Mouse (Mus musculus) megakaryocyte, embryonic 14.5 days (primary cell): Measurements from ENCODE around the gene Vmn2r95. TPM values are rescaled to one million over a fixed set of nuclear protein-coding genes. Genes with fewer than 3 reads are reported as not detected.
"Not testable (repeated sequence)": the region's sequence is repeated elsewhere in the genome, so short reads cannot be mapped to it uniquely, and the experiment has no call there.

Experiments
- H3K27me3 ChIP-seq: replicated peaks from 2 replicates; pipeline ENCODE3; 2012; ENCODE audit warnings: inconsistent platforms
- H3K36me3 ChIP-seq: replicated peaks from 2 replicates; pipeline ENCODE3; 2012; ENCODE audit warnings: low read length, inconsistent platforms, mixed read lengths
- H3K4me1 ChIP-seq: 2 replicates; pipeline ENCODE4 v1.6.1; 2012; ENCODE audit warnings: inconsistent platforms
- H3K4me3 ChIP-seq: replicated peaks from 2 replicates; pipeline ENCODE3; 2012; ENCODE audit warnings: moderate library complexity, mild to moderate bottlenecking, inconsistent platforms
- H3K9me3 ChIP-seq: 2 replicates; pipeline ENCODE4 v1.6.1; 2012; ENCODE audit warnings: inconsistent platforms
- FLI1 ChIP-seq: IDR thresholded peaks from 2 replicates; pipeline ENCODE4 v1.6.1; 2012; ENCODE audit warnings: low read length, inconsistent platforms, mixed read lengths
- GATA1 ChIP-seq: IDR thresholded peaks from 3 replicates; pipeline ENCODE4 v1.6.1; 2012; ENCODE audit warnings: mixed read lengths, low read length, inconsistent platforms, borderline replicate concordance
- polyA plus RNA-seq: library from polyadenylated mRNA; stranded (reverse); fragments of >175 nt; gene quantifications from 2 replicates; pipeline ENCODE4 v1.2.3, GENCODE M21; 2012; ENCODE audit warnings: low replicate concordance; ENCODE audit not compliant: insufficient read depth

The Vmn2r95 gene
- 0.29 TPM in 1 of 2 replicates, not detected in the other for polyA plus RNA-seq

DNA sequence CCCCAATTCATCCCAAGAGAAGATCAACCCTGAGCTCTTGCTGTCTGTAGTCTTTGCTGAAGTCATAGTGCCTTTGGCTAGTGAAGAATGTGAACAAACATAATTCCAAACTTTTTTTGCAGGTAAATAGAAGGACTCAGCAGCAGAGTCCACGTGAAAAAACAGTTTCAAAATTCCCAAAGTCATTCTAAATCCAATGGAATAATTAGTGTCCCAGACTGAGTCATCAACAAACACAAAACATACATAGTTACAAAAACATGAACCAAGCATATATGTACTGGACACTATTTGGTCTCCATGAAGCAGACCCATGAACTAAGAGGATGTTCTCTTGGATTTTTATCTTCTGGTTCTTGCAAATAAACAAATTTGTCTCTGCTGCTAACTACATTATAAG is at the start of gene Vmn2r95:
Vmn2r95 (plus strand) TSS at position 301 of the 400 bp plus-strand sequence.
- no peaks in the 10 kb centered on the region for H3K4me1 ChIP-seq
- TF ChIP-seq FLI1 (no peak), GATA1 (no peak)
- H3K36me3 ChIP-seq, result no peaks in the 10 kb centered on the region
- no peaks in the 10 kb centered on the region for H3K27me3 ChIP-seq
- no peak within 1 kb of the TSS for H3K4me3 ChIP-seq
- no peaks in the 10 kb centered on the region for H3K9me3 ChIP-seq

DNA sequence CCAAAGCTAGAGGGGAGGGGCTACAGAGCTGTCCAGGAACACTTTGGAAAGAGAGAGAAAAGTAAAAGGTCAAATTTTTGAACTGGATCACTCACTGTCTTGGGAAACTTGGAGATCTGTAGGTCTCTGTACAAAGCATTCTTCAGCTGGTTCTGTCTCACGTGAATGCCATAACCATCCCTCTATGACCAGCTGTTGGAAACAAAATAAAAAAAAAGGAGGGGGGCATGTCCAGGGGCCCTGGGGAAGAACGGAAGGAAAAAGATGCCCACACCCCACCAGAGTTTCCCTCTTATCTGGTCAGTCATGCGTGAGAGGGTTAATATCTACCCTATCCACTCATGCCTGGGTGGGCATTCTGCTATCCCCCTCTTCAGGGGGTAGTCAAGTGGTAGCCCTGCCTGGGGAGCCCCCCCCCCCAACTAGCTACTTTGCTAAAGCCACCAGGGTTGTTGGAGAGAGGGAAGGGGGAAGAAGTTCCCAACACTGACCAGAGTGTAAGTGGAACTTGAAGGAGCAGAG is 31.8 kb downstream of the Vmn2r95 start:
- Histone ChIP-seq H3K4me3 (no peak overlapping the region), H3K9me3 (no peaks in the 10 kb centered on the region; the same call in 1 of the 2 replicates), H3K4me1 (no peaks in the 10 kb centered on the region), H3K27me3 (no peaks in the 10 kb centered on the region), H3K36me3 (no peaks in the 10 kb centered on the region)
- TF ChIP-seq GATA1, result no peak
- no peak for TF ChIP-seq FLI1

DNA sequence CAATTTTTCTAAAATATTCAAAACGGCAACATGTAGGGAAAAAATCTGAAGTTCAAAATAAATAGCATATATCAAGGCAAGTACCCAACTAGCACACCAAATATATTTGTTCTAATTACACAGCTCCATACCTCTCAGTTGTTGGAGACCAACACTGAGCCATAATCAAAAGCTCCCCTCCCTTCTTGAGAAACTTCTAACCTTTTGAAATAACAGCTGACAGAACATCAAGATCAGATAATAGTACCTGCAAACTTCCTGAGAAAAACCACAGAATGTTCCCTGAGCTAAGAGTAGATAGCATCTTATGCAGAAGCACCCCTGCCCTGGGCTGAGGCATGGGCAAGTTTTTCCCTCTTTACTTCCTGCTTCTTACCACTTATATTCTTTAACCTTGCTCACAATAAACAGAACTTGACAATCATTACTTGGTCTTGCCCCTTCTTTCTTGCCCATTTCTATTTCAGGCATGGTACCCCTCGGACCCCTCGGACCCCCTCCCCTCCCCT is 34.3 kb downstream of the Vmn2r95 start:
- not testable (repeated sequence) for H3K36me3 ChIP-seq, H3K27me3 ChIP-seq, H3K4me1 ChIP-seq, H3K9me3 ChIP-seq, H3K4me3 ChIP-seq

DNA sequence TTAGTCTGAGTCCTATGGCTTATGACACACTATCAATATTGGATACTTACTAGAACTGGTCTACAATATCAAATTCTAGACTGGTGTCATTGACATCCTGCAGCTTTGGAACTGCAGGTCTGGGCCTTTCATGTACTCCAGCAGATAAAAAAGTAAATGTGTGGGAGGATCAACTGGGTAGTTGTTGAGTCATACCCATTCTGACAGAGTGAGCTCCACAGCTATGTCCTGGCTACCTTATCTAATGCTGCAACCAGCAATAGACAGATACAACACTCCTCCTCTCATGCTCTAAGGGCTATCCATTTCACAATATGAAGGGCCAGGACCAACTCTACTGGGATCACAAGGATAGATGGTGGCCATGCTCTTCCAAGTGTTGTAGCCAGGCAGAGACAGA is 38.8 kb downstream of the Vmn2r95 start:
- no peak for TF ChIP-seq GATA1

GRCm38 (mm10) chr17:18479885-18480284 is 56.0 kb downstream of the Vmn2r95 start:
- H3K36me3 ChIP-seq, result no peaks in the 10 kb centered on the region
- H3K4me3 ChIP-seq, result no peak overlapping the region
- H3K27me3 ChIP-seq, result no peaks in the 10 kb centered on the region
- TF ChIP-seq FLI1 (no peak), GATA1 (no peak)
- peaks cover 11% of the 10 kb centered on the region for H3K9me3 ChIP-seq
- H3K4me1 ChIP-seq, result no peaks in the 10 kb centered on the region

More for the DNA sequence above, 38.8 kb downstream of the Vmn2r95 start:
- no peaks in the 10 kb centered on the region for H3K27me3 ChIP-seq
- no peaks in the 10 kb centered on the region for H3K4me1 ChIP-seq
- H3K9me3 ChIP-seq, result peaks cover 14% of the 10 kb centered on the region; the same call in 1 of the 2 replicates
- H3K4me3 ChIP-seq, result no peak overlapping the region
- no peaks in the 10 kb centered on the region for H3K36me3 ChIP-seq

Other genes with a start within 250 kb of the Vmn2r95 start
- not detected in 2 replicates for gene Vmn2r94, start 146.3 kb upstream of the Vmn2r95 start, polyA plus RNA-seq
- gene Vmn2r93, start 126.0 kb upstream of the Vmn2r95 start, polyA plus RNA-seq, result not detected in 2 replicates
- 0.95 TPM in 1 of 2 replicates, not detected in the other for gene Vmn2r96, start 149.1 kb downstream of the Vmn2r95 start, polyA plus RNA-seq